Mouse (Mus musculus) T-helper 1 cell (primary cell): ENCODE measurements around the gene Gm28038.

Source experiments
- in situ Hi-C: fragments of 300-600 bp; cut with MboI, MseI; formaldehyde crosslinking; loops from one replicate; pipeline ENCODE4 v1.15.1; 2025; ENCODE audit warnings: high pct_unique_total_duplicates

Gm28038 gene

GRCm38 (mm10) chr2:30285004-30285403, 4.2 kb downstream of the Gm28038 start:
- in situ Hi-C loops = no loop called here

DNA sequence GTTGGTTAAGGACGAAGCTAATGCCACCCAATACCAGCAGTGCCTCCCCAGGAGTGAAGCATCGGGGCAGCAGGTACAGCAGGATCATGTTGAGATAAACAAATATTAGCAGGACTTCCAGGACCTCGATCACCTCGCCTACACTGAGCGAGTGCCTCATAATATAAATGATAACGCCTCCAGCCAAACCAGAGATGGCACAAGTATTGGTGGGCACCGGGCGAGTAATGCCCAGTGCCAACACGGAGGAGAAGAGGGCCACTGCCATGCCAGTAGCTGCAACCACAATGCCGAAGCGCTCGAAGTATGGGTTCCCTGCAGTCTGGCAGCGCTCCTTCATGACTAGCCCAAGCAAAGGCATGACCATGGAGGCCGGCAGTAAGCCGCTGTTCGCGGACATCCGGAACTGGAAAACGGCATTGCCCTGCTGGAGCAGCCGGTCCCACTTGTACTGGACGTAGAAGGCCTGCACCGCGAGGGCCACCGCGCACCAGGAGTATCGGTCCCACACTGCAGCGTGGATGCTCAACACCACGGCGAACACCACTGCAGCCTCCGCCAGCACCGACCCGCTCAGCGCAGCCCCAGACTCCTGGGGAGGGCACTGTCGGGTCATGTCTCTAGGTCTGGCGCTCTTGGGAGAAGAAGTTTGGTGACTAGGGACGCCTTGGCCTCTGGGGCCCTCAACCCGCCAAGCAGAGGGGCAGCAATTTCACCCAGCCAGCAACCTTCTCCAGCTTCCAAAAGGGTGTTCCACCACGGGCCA, 4.8 kb downstream of the Gm28038 start:
- in situ Hi-C loops = no loop called here

DNA sequence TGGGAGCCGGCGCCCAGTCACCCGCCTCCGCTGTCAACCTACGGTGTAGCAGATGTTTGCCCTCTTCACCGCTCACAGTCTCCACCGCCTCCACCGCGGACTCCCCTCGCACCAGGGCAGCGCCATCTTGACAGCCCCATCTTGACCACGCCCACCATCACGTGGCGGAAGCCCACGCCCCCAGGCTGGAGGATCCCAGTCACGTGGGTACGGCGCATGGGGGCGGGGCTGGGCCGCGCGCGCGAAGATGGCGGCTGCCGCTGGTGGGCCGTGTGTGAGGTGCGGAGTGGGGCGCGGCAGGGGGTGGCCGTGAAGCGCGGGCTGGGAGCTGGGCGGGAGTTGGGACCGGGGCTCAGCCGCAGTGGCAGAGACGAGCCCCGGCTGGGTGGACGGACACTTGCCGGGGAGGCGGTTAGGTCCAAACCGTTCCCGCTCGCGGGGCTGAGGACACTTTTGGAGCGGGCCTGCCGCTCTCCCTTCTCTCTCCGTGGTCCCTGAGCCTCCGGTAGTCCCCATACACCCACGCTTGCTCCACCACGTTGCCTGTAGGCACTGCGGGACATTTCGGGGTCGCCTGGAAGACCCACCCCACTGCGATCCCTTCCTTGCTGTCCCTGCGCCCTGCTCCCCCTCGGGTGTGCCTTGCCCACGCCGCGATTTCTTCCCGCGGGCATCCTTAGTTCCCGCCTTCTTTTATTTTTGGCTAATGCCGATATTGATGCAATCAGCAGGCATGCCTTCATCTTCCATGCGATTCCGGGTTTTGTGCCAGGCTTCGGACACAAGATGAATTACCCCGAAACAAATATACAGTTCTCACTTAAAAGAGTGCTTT, 5.6 kb downstream of the Gm28038 start, which contains the start of the genes Dolk and Nup188:
TSS of gene Dolk (minus strand) at position 143 of the 835 bp plus-strand sequence.
TSS of gene Nup188 (plus strand) at position 206 of the 835 bp plus-strand sequence.
- in situ Hi-C loops = no loop called here

DNA sequence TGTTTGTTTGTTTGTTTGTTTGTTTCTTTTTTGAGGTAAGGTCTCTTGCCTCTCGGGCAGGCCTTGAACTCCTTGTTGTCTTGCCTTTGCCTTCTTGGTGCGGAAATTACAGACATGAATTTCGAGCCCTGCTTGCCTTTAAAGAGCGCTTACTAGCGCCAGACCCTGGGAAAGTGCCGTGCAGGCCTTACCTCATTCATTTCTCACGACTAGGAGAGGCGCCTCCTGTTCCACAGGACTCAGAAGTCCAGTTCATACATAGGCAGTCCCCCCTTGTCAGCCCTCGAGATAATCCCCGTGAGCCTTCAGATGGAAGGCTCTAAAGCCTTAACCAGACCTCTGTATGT, 6.2 kb downstream of the Gm28038 start:
- in situ Hi-C loops = no loop called here

DNA sequence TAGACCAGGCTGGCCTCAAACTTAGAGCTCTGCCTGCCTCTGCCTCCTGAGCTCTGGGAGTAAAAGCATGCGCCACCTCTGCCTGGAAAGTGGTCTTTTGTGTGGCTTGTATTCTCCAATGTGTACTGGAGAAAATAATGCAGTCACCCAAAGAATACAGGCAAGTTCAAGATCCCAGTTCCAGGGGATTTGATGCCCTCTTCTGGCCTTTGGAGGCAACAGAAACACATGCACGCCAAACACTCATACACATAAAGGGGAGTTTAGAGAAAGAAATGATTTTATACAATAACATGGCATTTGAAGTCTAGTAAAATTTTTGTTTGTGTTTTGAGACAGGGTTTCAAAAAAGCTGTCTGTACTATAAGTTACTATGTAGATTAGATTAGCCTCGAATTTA, 18.7 kb downstream of the Gm28038 start:
- in situ Hi-C loops = no loop called here

DNA sequence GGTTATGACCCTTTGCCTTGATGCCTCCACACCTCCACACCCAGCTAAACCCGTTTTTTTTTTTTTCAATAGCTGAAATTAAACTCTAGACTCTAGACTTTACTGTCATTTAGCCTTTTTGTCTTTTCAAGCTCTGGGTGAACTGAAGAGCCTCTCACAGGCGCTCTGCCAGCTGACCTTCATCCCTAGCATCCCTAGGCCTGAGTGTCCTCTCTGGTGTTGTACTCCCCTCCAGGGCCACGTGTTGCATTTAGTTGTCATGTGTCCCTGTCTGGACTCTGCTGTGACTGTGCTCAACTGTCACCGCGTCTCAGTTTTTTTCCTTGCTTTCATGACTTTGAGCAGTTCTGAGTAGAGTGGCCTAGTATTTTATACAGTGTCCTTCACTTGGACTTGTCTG, 19.1 kb downstream of the Gm28038 start:
- in situ Hi-C loops = no loop called here

- in situ Hi-C loops = no loop called here
Measured at GRCm38 (mm10) chr2:30306087-30306486, 25.2 kb downstream of the Gm28038 start.

DNA sequence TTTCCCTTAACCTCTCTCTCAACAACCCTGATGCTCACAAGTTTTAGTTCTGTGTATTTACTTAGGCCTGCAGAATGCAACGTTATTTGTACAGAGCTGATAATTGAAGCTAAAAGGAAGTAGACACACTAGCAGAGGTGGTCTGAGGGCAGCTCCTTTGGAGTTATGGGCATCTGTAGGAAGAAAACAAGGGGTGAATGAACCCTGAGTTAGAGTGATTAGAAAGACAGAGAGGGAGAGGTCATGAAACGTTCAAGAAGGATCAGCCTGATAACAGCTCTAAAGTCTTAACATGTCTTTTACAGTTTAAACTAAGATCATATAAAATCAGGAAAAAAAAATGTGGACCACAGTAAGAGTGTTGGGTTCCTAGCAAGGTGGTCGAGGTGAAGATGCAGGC, 28.5 kb downstream of the Gm28038 start:
- in situ Hi-C loops = no loop called here

DNA sequence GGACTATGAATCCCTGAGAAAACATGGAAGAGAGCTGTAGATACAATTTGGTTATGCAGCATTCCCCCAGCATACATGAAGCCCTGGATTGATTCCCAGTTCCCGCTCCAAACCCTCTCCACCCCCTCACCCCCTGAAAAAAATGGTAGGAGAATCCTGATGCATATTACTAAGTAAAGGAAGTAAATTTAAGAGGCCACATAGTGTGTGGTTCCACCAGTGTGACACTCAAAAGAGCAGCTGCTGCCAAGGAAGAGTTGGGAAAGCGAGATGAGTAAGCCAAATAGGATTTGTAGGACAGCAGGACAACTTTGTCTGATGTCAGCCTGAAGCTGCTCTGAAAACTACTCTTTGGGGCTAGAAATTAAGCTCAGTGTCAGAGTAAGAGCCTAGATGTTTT, 30.6 kb downstream of the Gm28038 start:
- in situ Hi-C loops = no loop called here

GRCm38 (mm10) chr2:30316136-30316535, 35.3 kb downstream of the Gm28038 start:
- in situ Hi-C loops = no loop called here

- in situ Hi-C loops = no loop called here
Measured at GRCm38 (mm10) chr2:30316955-30317354, 36.1 kb downstream of the Gm28038 start.

- in situ Hi-C loops = no loop called here
Measured at GRCm38 (mm10) chr2:30319260-30319659, 38.4 kb downstream of the Gm28038 start.

GRCm38 (mm10) chr2:30323111-30323510, 42.3 kb downstream of the Gm28038 start:
- in situ Hi-C loops = no loop called here

DNA sequence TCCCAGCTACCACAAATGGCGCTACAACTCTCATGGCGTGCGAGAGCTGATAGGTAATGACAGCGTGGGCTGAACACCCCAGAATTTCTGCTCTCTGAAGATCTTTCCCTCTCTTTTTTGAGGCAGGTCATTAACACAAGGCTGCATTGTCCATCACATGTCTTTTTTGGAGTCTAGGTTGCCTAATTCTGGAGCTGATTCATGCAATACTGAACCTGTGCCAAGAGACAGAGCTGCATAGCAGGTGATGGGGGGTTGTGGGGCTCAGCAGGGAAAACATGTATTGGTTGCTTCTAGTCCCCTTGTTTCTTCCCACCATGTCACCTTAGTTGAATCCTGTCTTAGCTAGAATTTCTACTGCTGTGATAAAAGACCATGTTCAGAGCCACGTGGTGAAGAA, 44.5 kb downstream of the Gm28038 start:
- in situ Hi-C loops = no loop called here

DNA sequence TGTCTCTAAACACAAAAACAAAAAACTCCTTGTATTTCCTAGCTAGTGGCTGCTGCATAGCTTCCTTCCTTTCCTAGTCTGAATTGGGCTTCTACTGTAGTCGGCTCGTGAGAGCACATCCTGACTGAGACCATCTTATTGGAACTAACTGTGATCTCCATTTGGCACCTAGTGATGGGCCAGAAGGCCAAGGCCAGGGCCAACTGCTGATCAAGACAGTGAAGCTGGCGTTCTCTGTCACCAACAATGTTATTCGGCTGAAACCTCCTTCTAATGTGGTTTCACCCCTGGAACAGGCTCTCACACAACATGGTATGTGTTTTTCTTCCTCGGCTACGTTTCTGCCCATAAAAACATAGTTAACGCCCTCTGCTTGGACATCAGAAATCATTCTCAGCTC, 46.4 kb downstream of the Gm28038 start:
- in situ Hi-C loops = no loop called here

DNA sequence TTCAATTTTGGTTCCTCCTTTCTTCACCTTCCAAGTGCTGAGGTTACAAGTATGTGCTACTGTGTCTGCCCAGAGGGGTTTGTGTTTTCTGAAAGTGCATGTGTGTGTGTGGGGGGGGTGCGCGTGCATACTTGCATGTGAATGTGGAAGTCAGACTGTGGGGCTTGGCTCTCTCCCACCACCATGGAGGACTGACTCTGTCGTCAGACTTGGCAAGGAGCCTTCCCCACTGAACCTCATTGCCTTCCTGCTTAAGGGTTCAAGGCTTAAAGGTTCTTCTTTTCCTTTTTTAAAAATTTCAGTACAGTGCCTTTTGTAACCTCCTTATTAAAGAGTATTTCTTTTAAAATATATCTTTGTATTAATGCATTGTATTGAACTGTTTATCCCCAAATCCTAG, 47.9 kb downstream of the Gm28038 start:
- in situ Hi-C loops = no loop called here

- in situ Hi-C loops = no loop called here
Measured at GRCm38 (mm10) chr2:30335324-30335723, 54.5 kb downstream of the Gm28038 start.

DNA sequence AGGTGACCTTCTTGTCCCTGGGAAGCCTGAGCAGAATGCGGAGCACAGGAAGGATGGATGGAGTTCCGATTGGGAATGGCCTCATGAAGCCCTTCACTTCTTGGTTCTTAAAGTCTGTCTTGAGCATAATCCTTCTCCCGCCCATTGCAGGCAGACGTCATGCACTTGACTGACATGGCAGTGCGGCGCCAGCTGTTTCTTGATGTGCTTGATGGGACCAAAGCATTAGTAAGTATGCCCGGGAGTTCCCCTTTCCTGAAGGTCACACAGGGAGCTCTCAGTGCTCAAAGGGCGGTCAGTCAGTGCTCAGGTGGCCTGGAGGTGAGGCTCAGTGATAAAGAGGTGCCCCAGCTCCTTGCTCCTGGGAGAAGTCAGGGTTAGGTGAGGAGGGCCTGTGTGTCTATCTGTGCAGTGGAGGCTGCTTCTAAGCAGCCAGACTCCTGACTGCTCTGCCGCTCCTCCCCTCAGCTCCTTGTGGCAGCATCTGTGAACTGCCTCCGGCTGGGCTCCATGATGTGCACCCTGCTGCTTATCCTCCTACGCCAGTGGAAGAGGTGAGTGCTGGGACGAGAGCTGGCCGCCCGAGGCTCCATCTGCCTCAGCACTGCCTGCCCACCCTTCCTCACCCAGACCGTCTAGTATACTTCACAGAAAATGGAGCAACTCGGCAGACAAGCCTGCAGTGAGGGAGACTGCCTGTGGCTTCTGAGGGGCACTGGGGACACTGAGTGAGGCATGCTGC, 55.5 kb downstream of the Gm28038 start:
- in situ Hi-C loops = no loop called here

GRCm38 (mm10) chr2:30337179-30337578, 56.3 kb downstream of the Gm28038 start:
- in situ Hi-C loops = no loop called here

GRCm38 (mm10) chr2:30342061-30342460, 61.2 kb downstream of the Gm28038 start:
- in situ Hi-C loops = no loop called here

GRCm38 (mm10) chr2:30342544-30342943, 61.7 kb downstream of the Gm28038 start:
- in situ Hi-C loops = no loop called here

DNA sequence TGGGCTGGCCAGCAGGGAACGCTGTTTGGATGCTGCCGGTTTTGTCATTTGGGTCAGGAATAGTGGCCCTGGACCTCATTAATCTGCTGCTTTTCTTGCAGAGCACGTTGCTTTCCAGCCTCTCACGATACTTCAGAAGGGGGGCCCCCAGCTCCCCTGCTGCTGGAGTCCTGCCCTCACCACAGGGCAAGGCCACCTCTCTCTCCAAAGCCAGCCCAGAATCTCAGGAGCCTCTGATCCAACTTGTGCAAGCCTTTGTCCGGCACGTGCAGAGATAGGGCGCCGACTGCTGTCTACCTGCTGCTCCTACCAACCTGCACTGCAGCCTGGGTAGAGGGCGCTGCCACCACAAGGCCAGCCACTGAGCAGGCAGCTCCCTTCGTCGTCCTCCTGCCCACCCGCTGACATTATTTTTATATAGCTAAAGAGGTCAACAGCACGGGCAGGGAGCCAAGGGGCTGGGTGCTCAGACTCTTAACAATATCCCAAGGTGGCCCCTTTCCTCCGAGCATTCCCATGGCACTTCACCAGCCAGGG, 62.8 kb downstream of the Gm28038 start:
- in situ Hi-C loops = no loop called here
